Mouse (Mus musculus) liver, embryonic 11.5 days (tissue): ENCODE measurements around the gene Ell2. TPM values are rescaled to one million over a fixed set of nuclear protein-coding genes. Genes with fewer than 3 reads are reported as not detected.

Source experiments
- ATAC-seq: fragments of 200-750 bp; cut with Nextera tagmentation; replicated peaks from 2 replicates; pipeline ENCODE4 v1.8.0; 2017; ENCODE audit warnings: moderate number of reproducible peaks, mild to moderate bottlenecking, moderate TSS enrichment, moderate library complexity; ENCODE audit not compliant: low FRiP score
- DNase-seq: peaks from one replicate; pipeline ENCODE4 v3.0.0-alpha.2; 2017; ENCODE audit warnings: low spot score
- H3K27ac ChIP-seq: fragments of 300-500 bp; sonication (generic); 2 replicates; pipeline ENCODE4 v1.5.1; 2014; ENCODE audit warnings: mild to moderate bottlenecking, low read depth, low read length, control low read depth
- H3K27me3 ChIP-seq: fragments of 300-500 bp; sonication (generic); replicated peaks from 2 replicates; pipeline ENCODE4 v1.6.1; 2014; ENCODE audit warnings: low read length, mixed read lengths; ENCODE audit not compliant: control insufficient read depth, insufficient read depth
- H3K36me3 ChIP-seq: fragments of 300-500 bp; sonication (generic); 2 replicates; pipeline ENCODE4 v1.6.1; 2014; ENCODE audit warnings: mild to moderate bottlenecking, low read length, moderate library complexity, mixed read lengths; ENCODE audit not compliant: control insufficient read depth, insufficient read depth
- H3K4me1 ChIP-seq: fragments of 300-500 bp; sonication (generic); replicated peaks from 2 replicates; pipeline ENCODE4 v1.6.1; 2014; ENCODE audit warnings: low read length, mixed read lengths; ENCODE audit not compliant: control insufficient read depth, insufficient read depth
- H3K4me2 ChIP-seq: fragments of 300-500 bp; sonication (generic); 2 replicates; pipeline ENCODE4 v1.6.1; 2014; ENCODE audit warnings: mild to moderate bottlenecking, control low read depth, moderate library complexity
- H3K4me3 ChIP-seq: fragments of 300-500 bp; sonication (generic); 2 replicates; pipeline ENCODE4 v1.5.1; 2014; ENCODE audit warnings: low read depth, low read length, control low read depth
- H3K9ac ChIP-seq: fragments of 300-500 bp; sonication (generic); 2 replicates; pipeline ENCODE4 v1.6.1; 2014; ENCODE audit warnings: low read depth, low read length, control low read depth
- H3K9me3 ChIP-seq: fragments of 300-500 bp; sonication (generic); 2 replicates; pipeline ENCODE4 v1.6.1; 2016; ENCODE audit warnings: low read length, inconsistent platforms, mixed read lengths; ENCODE audit not compliant: control insufficient read depth
- WGBS: fragments of 180-500 bp; shearing (Covaris S2); extraction: QIAGEN DNeasy Blood & Tissue Kit; methylation state at CpG from one replicate; pipeline ENCODE4 v1.1.7; 2014; 5-methylcytosine and 5-hydroxymethylcytosine counted together
- polyA plus RNA-seq: library from polyadenylated mRNA; unstranded; fragments of >200 nt; fragmentation: Nextera tagmentation; extraction: Ambion mirVana; gene quantifications from 2 replicates; pipeline ENCODE4 v1.2.1, GENCODE M21; 2014

Ell2 gene
- polyA plus RNA-seq, 1 experiment from 2014 or later = 40.4 TPM

DNA sequence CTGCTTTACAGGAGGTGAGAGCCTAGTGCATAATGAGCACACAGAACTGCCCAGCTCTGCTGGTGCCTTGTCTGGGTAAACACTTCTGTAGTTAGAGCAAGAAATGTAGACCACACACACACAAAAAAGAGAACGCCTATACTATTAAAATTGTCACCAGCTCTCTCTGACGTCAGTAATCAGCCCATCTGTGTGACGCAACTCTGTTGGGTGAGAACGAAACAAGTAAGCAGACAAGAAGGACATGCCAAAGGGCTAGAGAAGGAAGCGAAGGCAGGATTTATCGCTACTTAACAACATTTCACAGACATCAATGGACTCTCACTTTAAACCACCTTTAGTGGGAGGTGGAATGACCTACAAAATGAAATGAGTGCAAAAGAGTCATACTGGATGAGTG lies 71.6 kb downstream of the Ell2 start:
- no peak for DNase-seq
- no peak for ATAC-seq
- H3K9me3 ChIP-seq = no peaks in the 10 kb centered on the region
- no peak overlapping the region for H3K4me2 ChIP-seq
- H3K4me3 ChIP-seq = no peak overlapping the region
- H3K36me3 ChIP-seq = 0 out of 2 replicates have a peak, but pooled peaks cover 3% of the 10 kb centered on the region
- H3K4me1 ChIP-seq = no peaks in the 10 kb centered on the region
- H3K27ac ChIP-seq = no peak overlapping the region
- 76% methylated on average over 6 of the region's 6 CpGs for WGBS
- no peaks in the 10 kb centered on the region for H3K27me3 ChIP-seq
- no peak overlapping the region for H3K9ac ChIP-seq

DNA sequence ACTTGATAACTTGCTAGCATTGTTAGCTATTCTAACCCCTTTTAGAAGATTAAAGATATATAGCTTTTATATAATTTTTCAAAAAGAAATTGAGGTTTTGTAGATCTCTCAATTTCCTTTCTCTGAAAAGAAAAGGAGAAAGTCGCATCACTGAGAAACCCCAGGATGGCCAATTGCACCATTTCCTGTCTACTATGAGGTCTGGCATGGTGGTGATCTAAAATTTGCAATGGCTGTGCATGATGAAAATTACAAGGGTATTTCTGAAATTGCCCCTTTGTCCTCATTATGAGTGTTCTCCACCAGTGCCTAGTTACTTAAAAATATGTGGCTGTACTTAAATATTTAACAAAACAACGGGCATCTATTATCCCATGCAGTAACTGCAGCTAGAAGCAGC lies 72.6 kb downstream of the Ell2 start:
- no peak for DNase-seq
- H3K27ac ChIP-seq = no peak overlapping the region
- H3K9me3 ChIP-seq = no peaks in the 10 kb centered on the region
- no peak overlapping the region for H3K9ac ChIP-seq
- no peaks in the 10 kb centered on the region for H3K27me3 ChIP-seq
- no peaks in the 10 kb centered on the region for H3K4me1 ChIP-seq
- H3K4me2 ChIP-seq = no peak overlapping the region
- no peak for ATAC-seq
- 85% methylated on average over 2 of the region's 2 CpGs for WGBS
- H3K36me3 ChIP-seq = 0 out of 2 replicates have a peak, but pooled peaks cover 3% of the 10 kb centered on the region
- H3K4me3 ChIP-seq = no peak overlapping the region

- Histone ChIP-seq H3K27ac (no peak overlapping the region), H3K4me1 (no peaks in the 10 kb centered on the region), H3K27me3 (no peaks in the 10 kb centered on the region), H3K4me2 (no peak overlapping the region), H3K4me3 (no peak overlapping the region), H3K36me3 (no peaks in the 10 kb centered on the region), H3K9me3 (no peaks in the 10 kb centered on the region), H3K9ac (no peak overlapping the region)
- 84% methylated on average over 2 of the region's 2 CpGs for WGBS
- DNase-seq (no peak), ATAC-seq (no peak)
These were observed 73.5 kb downstream of the Ell2 start for GRCm38 (mm10) chr13:75780096-75780495.

DNA sequence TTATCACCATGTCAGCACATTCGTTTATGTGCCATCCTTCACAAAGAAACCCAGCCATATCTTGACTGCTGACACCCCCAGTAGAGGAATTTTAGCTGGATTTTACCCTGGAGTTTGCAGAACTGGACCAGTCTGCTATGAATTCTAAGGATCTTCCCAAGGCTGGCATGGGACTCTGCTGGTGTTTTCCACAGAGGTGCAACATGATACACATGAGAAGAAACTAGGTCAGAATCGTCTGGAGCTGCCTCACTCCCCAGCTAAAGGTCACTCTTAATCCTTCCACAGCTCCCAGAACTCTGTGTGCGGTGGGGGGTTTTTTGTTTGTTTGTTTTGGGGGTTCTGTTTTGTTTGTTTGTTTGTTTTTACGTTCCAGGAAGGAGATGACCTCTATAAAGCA lies 79.2 kb downstream of the Ell2 start:
- Histone ChIP-seq H3K27me3 (no peaks in the 10 kb centered on the region), H3K36me3 (no peaks in the 10 kb centered on the region), H3K4me3 (no peak overlapping the region), H3K9me3 (no peaks in the 10 kb centered on the region), H3K9ac (no peak overlapping the region), H3K4me1 (no peaks in the 10 kb centered on the region), H3K4me2 (no peak overlapping the region), H3K27ac (no peak overlapping the region)
- ATAC-seq (no peak), DNase-seq (peak; percentile 16)
- WGBS = 68% methylated on average over 4 of the region's 4 CpGs

DNA sequence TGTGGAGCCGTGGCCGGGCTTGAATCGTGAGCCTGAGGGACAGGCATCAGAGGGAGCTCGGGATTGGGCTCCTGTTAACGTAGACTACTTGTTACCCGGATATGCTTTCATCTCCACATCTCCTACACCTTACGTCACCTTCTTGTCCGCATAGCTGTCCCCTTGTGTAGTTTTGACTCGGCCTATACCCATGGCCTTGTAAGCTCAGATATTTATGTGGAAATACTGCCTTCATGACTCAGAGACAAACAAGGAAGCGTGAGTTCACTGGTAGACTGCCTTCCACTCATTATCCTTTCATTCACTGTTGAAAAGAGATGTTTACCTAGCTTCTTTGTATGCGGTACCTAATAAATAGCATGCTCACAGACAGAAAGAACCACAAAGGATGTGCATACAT lies 79.7 kb downstream of the Ell2 start:
- H3K4me1 ChIP-seq = no peaks in the 10 kb centered on the region
- no peak overlapping the region for H3K9ac ChIP-seq
- no peaks in the 10 kb centered on the region for H3K36me3 ChIP-seq
- no peak for ATAC-seq
- no peak overlapping the region for H3K4me3 ChIP-seq
- no peak for DNase-seq
- no peak overlapping the region for H3K27ac ChIP-seq
- H3K9me3 ChIP-seq = no peaks in the 10 kb centered on the region
- WGBS = 89% methylated on average over 11 of the region's 11 CpGs
- no peaks in the 10 kb centered on the region for H3K27me3 ChIP-seq
- H3K4me2 ChIP-seq = no peak overlapping the region

- no peak overlapping the region for H3K27ac ChIP-seq
- no peaks in the 10 kb centered on the region for H3K9me3 ChIP-seq
- no peak overlapping the region for H3K4me2 ChIP-seq
- no peak overlapping the region for H3K9ac ChIP-seq
- no peaks in the 10 kb centered on the region for H3K36me3 ChIP-seq
- ATAC-seq (no peak), DNase-seq (no peak)
- 72% methylated on average over 3 of the region's 3 CpGs for WGBS
- no peak overlapping the region for H3K4me3 ChIP-seq
- no peaks in the 10 kb centered on the region for H3K27me3 ChIP-seq
- no peaks in the 10 kb centered on the region for H3K4me1 ChIP-seq
These were observed 80.8 kb downstream of the Ell2 start for GRCm38 (mm10) chr13:75787364-75787763.

- Histone ChIP-seq H3K4me2 (no peak overlapping the region), H3K36me3 (no peaks in the 10 kb centered on the region), H3K27ac (no peak overlapping the region), H3K27me3 (no peaks in the 10 kb centered on the region), H3K4me1 (no peaks in the 10 kb centered on the region), H3K9ac (no peak overlapping the region), H3K4me3 (no peak overlapping the region), H3K9me3 (no peaks in the 10 kb centered on the region)
- no peak for DNase-seq
- no peak for ATAC-seq
- 70% methylated on average over 4 of the region's 4 CpGs for WGBS
These were observed 81.6 kb downstream of the Ell2 start for GRCm38 (mm10) chr13:75788178-75788577.

- H3K36me3 ChIP-seq = no peaks in the 10 kb centered on the region
- WGBS = 82% methylated on average over 2 of the region's 2 CpGs
- H3K4me2 ChIP-seq = no peak overlapping the region
- no peak for ATAC-seq
- no peak overlapping the region for H3K9ac ChIP-seq
- no peak for DNase-seq
- H3K9me3 ChIP-seq = no peaks in the 10 kb centered on the region
- no peaks in the 10 kb centered on the region for H3K27me3 ChIP-seq
- H3K4me1 ChIP-seq = peaks cover 6% of the 10 kb centered on the region; the same call in 1 of the 2 replicates
- no peak overlapping the region for H3K4me3 ChIP-seq
- H3K27ac ChIP-seq = no peak overlapping the region
These were observed 82.7 kb downstream of the Ell2 start for GRCm38 (mm10) chr13:75789061-75789834.

GRCm38 (mm10) chr13:75790550-75791205 lies 84.1 kb downstream of the Ell2 start:
- Histone ChIP-seq H3K36me3 (no peaks in the 10 kb centered on the region), H3K4me2 (no peak overlapping the region), H3K9me3 (no peaks in the 10 kb centered on the region), H3K4me1 (peaks cover 9% of the 10 kb centered on the region; the same call in 1 of the 2 replicates), H3K9ac (no peak overlapping the region), H3K27me3 (no peaks in the 10 kb centered on the region), H3K4me3 (no peak overlapping the region), H3K27ac (no peak overlapping the region)
- DNase-seq (no peak), ATAC-seq (no peak)
- WGBS = 76% methylated on average over 1 of the region's 1 CpGs
